Mouse (Mus musculus) thymus, postnatal 10 days (tissue): ENCODE measurements around the gene Nin.

Experiments used
- DNase-seq, 2 experiments: peaks; one replicate each; pipeline ENCODE4 v3.0.0; 2021; ENCODE audit warnings: low spot score in 2 of 2

Gene Nin

DNA sequence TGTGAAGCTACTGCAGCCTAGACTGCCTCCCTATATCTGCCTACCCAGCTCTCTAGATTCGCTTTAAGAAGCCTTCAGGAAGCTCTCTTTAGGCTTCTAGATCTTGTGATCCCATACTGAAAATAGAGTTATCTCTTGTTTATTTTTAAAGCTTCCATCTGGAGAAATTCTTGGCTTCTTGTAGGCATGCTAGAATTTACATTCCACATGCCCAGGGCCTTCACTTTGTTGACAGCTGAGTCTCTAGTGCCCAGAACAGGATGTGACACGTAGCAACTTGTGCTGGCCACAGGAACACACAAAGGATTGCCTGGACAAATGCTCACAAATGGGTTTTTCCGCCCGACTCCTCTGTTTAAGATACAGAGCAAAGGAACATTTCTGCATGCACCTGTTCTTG, 97.6 kb downstream of the Nin start:
- DNase-seq, result no peak

DNA sequence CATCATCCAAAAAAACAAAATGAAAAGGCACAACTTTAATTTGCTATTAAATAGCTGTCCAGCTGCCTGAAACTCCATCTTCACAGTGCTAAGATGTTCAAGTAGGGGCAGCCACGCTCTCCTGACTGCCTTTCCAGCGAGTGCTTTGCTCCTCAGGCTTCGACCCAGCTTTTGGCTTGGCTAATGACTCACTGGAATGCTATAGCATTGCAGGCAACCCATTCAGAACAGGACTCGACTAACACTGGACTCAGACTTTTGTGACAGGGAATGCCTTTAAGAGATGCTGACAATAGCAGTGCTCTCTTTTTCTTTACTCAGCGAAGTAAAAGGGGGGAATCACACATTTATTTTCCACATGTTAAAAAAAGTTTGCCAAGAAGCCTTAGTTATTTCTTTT, 101.8 kb downstream of the Nin start:
- no peak for DNase-seq

DNA sequence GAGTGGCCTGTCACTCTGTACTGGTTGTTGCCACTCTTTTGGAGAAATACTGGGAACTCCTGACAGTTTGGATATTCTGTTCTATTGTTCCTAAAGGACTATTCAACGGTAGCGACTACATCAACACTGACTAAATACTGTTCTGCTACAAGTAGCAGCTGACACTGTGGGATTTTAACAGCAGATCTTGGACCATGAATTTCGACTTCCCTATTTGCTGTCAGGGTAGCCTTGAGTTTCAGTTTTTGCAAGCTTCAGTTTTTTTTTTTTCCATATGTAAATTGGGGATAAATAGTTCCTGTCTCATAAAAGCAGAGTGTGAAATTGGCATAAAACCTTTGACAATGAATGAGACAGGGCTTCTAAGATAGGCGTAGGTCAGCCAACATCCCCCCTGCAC, 103.2 kb downstream of the Nin start:
- DNase-seq, result no peak

DNA sequence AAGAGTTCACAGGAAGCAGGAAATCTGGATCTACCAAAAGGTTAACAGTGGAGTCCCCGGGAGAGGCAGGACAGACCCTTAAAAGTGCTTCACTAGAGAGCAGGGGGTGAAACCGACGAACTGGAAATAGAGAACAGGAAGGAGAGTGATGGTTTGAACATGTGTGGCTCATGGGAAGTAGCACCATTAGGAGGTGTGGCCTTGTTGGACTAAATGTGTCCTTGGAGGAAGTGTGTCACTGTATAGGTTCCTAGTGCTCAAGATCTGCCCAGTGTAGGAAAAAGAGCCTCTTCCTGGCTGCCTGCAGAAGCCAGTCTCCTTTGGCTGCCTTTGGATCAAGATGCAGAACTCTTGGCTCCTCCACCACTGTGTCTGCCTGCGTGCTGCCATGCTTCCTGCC, 108.4 kb downstream of the Nin start:
- DNase-seq, result no peak

DNA sequence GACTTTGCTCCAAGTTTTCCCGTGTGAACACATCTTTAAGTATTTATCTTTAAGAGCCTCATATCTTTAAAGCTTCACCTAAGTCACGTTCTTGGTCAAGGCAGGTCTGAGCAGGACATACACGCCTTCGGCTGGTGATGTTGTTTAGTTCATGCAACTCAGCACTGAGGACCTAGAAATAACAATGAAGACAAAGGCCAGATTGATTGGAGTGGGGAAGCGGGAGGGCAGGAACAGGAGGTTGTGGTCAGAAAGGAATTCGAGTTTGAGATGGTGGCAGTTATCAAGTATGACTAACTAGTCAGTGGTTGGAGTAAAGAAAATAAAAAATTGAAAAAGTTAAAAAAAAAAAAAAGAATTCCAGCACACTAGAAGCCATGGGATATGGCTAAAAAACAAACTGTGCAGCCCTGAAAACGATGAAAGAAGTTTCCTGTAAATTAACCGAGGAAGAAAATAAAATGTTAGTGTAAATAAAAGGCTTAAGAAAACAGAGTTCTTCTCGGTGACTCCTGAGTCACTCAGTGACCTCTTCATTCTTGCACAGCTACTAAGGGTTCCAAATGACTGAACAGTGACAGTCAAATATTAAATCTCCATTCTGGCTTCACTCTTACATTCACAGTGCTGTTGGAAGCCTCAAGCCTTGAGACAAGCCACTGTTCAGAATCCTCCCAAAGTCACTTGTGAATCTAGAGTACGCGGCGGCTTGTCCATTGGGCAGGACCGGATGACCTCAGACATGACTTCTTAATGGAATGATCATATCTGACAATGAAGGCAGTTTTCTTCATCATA, 115.1 kb downstream of the Nin start:
- no peak for DNase-seq

DNA sequence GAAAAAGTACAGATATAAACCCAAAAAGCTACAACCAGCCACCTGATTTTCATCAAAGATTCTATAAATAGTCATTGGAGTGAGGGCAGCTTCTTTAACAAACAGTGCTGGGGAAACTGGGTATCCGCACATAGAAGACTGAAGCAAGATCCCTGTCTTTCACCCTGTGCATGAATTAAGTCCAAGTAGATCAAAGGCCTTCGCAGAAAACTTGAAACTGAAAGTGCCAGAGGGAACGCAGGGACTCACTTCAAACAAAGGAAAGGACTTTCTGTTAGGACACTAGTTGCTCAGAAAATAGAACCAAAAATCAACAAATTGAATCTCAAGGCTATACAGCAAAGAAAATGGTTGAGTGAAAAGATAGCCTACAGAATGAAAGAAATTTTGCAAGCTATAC, 118.1 kb downstream of the Nin start:
- no peak for DNase-seq

DNA sequence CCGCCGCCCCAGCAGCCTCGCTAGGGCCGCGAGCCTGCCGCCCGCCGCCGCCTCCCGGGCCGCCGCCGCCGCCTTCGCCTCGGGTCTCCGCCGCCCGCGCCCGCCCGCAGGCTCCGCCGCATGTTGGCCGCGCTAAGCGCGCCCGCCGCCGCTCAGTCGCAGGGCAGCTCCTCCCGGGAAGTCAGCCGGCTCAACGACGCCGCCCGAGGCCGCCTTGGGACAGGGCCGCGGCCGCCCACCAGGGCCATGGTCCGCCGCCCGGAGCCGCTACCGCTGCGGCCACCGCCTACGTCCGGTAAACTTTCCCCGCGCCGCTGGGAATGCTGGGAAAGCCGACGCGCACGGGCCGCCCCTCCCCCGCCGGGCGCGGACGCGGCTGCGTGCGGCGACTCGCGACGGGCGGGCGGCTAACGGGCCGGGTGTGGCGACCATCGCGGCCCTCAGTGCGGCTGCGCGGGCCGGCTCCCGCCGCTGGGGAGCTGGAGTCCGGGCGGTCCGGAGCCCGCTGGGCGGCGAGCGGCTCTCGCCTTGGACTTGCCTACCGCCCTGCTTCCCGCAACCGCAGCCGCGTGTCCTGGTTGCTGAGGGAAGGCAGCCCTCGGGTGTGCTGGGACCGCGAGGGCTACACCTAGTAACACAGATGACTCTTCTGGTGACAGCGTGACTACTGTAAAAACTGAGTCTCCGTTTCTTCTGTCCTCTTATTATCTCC, 126.6 kb downstream of the Nin start, which contains the start of gene Sav1:
TSS of gene Sav1 (minus strand) at position 217 of the 712 bp plus-strand sequence.
- DNase-seq, result peak; percentile 20 to 42

DNA sequence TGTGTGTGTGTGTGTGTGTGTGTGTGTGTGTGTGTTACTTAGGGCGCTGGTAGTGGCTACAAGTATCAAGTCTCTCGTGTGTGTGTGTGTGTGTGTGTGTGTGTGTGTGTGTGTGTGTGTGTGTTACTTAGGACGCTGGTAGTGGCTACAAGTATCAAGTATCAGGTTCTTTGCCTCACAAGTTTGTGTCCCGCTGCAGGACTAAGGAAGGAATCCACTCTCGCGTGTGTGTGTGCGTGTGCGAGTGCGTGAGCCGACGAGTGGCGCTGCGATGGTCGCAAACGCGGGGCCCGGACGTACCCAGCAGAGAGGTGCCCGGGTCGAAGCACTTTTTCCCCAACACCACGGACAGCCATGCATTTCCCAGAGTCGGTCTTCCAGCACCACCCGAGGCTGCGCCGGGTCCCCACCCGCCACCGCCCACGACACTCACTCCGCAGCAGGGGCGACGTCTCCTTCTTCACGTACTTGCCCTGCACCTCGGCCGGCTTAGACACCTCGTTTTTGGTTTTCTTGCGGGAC, 127.2 kb downstream of the Nin start:
- no peak for DNase-seq

DNA sequence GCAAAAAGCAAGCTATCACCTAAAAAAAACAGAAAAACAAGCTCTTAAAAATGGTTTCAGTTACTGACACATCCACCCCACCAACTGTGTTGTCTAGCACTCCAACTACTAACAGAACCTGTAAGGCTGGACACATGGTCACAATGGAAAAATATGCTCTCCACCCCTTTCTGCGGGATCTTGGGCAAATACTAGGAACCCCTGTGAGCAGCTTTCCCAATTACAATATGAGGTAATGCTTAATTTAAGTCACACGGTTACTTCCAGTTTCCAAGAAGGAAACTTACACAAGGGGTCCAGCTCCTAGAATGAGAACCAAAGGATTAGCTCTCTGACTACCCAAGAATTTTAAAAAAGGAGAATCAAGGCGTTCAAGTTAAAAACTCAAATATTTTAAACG, 128.0 kb downstream of the Nin start:
- DNase-seq, result no peak

DNA sequence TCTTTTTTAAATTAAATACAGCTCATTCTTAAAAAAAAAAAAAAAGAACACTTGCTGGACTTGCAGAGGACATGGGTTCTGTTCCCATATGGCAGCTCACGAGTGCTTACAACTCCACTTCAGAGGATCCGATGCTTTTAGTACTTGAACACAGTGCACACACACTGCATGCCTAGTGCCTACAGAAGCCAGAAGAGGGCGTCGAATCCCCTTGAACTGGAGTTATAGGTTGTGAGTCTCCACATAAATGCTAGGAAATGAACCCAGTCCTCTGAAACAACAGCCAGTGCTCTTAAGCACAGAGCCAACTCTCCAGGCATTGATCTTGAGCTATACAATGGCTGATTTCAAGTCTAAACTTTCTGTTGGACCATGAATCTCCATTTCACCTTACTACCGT, 130.6 kb downstream of the Nin start:
- DNase-seq, result peak in 1 of 2 experiments; percentile 33

DNA sequence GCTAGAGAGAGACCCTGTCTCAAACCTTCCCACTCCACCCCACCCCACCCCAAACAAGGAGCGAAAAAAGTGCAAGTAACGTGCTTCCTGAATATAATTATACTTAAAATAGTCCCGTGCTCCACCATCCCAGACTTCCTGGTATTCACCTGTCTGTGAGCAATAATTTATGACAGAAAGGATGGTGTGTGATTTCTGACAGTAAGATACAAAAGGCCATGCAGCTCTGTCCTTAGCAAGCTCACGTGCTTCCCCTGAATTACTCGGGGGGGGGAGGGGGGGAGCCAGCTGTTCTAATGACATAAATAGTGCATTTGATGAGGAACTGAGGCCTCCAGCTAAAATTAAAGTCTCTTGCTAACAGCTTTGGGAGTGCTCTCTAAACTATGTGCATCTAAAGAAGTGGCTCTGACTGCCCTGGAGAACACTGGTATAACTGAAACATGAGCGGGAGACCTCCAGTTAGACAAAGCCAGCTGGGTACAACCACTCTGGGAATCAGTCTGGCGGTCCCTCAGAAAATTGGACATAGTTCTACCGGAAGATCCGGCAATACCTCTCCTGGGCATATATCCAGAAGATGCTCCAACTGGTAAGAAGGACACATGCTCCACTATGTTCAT, 136.0 kb downstream of the Nin start:
- no peak for DNase-seq

DNA sequence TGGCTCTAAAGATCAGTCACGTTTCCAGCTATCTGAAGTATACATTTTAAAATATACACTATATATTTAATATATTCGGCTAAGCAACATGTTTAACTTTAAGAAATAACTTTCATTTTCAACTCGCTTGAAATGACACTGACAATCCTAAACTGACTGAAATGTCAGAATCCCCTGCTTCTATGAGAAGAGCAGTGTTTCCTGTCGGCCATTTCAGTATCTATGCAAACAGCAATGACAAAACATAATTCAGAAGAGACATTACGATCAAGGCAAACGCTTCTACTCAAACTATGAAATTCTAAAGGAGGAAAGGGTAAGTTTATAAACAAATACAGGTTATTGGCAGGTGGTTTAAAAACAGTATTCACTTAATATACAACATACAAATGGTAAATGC, 136.8 kb downstream of the Nin start:
- DNase-seq, result no peak

DNA sequence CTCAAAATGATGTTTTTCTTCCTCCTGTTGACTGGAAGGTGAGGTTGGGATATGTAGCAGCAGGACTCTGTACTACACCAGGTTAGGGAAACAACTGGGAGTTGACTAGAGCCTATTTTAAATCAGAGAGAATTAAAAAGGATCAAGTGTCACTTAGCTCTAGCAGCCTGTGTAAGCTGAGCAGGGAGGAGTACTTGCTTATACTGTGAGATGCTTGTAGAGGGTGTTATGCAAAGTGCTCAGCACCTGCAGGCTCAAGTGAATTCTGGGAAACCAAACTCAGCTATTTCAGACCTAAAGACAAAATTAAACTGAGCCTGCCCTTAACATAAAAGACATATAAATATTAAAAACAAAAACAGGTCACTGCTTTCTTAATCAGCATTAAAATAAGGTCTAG, 139.9 kb downstream of the Nin start:
- DNase-seq, result no peak

DNA sequence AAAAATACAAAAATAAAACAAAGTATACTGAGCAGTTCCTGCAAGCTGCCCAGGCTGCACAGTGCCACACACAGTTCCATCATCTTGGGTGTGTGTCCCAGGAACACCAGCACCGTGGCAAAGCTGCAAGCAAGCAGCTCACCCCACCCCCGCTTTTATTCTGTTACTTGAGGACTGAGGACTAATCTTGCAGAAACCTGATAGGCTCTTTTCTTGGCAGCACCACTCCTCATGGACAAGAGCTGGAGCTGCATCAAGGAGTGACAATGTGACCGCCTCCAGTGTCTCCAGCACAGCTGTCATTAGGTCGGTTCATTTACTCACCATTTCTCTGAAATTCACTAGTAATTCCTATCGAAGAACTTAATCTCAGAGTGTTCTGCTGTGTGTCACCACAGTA, 145.4 kb downstream of the Nin start:
- DNase-seq, result no peak

DNA sequence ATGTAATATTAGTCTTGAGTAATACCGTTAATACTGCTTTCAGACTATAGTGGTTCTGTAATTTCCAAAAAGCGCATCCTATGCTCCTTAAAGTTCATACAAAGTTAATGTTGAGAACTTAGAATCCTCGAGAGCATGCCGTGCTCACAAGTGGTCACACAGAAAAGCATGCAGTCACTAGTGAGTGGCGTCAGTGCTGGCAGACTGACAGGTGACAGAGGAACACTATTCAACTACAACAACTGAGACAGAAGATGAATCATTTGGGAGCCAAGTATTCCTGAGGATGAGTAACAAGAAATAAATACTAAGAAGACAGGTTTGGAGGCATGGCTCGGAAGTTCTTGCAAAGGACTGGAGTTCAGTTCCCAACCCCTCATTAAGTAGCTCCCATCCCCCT, 146.4 kb downstream of the Nin start:
- DNase-seq, result no peak

DNA sequence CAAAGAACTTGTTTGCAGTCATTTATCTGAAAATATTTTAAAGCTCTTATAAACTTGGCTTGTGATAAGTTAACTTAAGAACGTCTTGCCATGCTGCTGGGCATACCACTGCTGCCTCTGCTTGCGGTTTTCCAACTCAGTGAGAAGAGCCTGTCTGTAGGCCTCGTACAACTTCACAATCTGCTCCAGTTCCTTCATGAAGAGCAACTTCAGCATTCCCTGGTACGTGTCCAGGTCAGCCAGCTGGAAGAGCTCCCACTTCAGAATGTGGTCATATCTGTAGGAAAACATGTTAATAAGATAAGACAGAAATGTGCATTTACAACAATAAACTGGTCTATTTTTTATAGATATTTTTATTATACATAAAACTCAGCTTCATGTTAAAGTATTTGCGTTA, 147.4 kb downstream of the Nin start:
- no peak for DNase-seq

DNA sequence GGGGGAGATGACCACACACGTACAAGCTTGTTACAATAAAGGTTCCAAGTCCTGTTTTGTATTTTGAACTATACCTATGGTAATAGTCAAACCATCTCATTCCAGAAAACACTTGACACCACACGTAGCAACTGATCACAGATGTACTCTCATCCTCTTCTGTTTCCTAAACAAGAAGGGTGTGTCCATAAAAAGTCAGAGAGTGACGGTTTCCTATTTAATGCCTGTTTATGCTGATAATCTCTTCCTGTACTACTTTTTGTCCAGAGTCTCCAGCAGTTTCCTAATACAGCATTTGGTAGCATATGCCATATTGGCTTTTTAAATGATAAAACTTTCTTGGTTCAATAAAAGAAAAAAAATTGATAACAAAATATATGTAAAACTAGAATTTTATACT, 147.9 kb downstream of the Nin start:
- no peak for DNase-seq

DNA sequence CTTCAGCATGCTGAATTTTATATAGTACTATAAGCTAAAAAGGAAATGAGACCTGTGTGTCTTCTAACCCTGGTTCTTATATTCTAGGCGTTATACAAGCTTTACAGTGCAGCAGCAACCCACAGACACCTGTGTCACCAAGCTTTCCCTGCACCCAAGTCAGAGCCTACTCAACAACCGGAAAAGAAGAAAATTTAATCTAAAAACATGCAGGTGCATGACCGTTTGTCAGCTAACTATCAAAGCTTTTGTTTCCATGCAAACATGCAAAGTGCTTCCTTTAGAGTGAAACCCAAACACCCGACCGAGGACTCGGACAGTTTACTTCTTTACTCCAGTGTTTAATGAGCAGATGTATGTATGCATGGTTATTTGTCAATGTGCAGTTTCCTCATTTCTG, 150.4 kb downstream of the Nin start:
- peak; percentile 12 to 15 for DNase-seq

DNA sequence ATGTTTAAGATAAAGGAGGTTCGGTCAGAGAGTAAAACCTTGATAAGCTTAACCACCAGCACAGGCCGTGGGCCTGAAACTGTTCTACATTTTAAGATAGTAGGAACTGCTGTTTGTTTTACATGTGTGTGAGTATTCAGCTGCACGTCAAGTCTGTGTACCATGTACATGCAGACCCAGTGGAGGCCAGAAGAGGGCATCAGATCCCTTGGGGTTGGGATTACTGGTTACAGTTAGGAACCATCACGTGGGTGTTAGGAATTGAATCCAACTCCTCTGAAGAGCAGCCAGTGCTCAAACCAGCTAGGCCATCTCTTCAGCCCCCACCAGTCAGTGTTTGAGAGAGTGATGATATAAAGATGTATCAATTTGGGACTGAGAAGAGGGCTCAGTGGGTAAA, 151.0 kb downstream of the Nin start:
- peak; percentile 66 for DNase-seq
